Mouse (Mus musculus) right cerebral cortex, postnatal 14 days (tissue): ENCODE data around the gene Acot12.

ENCODE experiments used
- DNase-seq: peaks from one replicate; pipeline ENCODE4 v3.0.0; 2022

Acot12 gene

DNA sequence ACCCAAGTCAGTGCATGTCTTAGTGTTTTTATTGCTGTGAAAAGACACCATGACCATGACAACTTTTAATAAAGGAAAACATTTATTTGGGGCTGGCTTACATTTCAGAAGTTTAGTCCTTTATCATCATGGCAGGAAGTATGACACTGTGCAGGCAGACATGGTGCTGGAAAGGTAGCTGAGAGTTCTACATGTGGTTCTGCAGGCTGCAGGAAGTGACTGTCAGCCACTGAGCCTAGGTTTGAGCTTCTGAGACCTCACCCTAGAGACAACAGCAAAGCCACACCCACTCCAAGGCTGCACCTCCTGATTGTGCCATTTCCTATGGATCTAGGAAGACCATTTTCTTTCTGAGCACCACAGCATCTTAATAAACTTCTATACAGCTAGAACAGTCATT, 86.6 kb downstream of the Acot12 start:
- no peak for DNase-seq
